Mouse (Mus musculus) ES-Bruce4 (cell line): ENCODE results near the gene Hc.

ENCODE experiments used
- CTCF ChIP-seq: IDR thresholded peaks from one replicate; pipeline ENCODE4 v1.8.1; 2011; ENCODE audit warnings: low read depth, low read length
- EP300 ChIP-seq: IDR thresholded peaks from 2 replicates; pipeline ENCODE4 v1.6.1; 2011; ENCODE audit warnings: low read depth, low read length; ENCODE audit not compliant: insufficient read depth
- POLR2A ChIP-seq: IDR thresholded peaks from one replicate; pipeline ENCODE4 v1.8.1; 2011; ENCODE audit warnings: low read length; ENCODE audit not compliant: insufficient read depth

DNA sequence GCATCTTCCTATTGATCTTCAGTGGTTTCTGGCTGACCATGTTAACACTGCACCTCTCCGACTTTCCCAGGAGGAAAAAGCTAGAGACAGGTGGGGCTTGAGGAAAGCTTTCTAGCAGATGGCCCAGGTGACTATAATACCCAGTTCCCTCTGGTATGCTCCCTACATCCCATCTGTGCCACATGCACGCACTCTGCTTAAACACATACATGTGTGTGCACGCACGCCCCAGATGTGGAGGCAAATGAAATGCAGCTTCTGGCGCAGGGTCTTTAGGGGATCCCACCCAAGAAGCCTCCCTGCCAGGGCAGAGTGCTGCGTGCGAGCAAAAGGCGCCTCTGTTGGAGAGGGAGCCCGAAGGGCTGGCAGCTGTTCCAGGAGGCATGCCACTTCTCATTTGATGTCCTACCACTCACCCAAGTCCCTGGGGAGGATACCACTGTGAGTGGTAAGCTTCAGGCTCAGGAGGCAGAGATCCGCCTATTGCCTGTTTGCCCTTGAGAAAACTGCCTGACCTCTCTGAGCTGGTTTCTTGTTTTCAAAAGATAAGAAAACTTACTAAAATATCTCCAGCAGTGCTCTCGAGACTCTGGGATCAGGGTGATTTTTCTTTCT lies 120.1 kb downstream of the Hc start:
- TF ChIP-seq POLR2A (no peak), CTCF (no peak), EP300 (no peak)
